Mouse (Mus musculus): ENCODE data around the gene Add1. TPM values are rescaled to one million over a fixed set of nuclear protein-coding genes. Genes with fewer than 3 reads are reported as not detected.

Gene Add1
- total and polyA plus RNA-seq, 2 experiments from 2014 or later = 166 to 301 TPM

- Histone ChIP-seq H3K27me3 (ENCODE audit: insufficient read depth, low read length) (no peaks in the 10 kb centered on the region), H3K36me3 (ENCODE audit: insufficient read depth, low read length) (peaks cover 62% of the 10 kb centered on the region), H3K9me3 (ENCODE audit: low read length) (no peaks in the 10 kb centered on the region), H3K4me1 (ENCODE audit: insufficient read depth, low read length) (0 out of 2 replicates have a peak, but pooled peaks cover 9% of the 10 kb centered on the region), H3K4me3 (ENCODE audit: low read depth, low read length) (no peak overlapping the region), H3K9ac (replicated peaks; ENCODE audit: low read length, poor library complexity, severe bottlenecking) (no peak overlapping the region), H3K27ac (ENCODE audit: low read depth, low read length) (no peak overlapping the region), H3K4me2 (ENCODE audit: low read depth, low read length, poor library complexity, severe bottlenecking) (no peak overlapping the region)
- WGBS = 79% methylated on average over 4 of the region's 4 CpGs
- TF ChIP-seq CTCF (IDR thresholded peaks at IDR 0.05) = no peak
- ATAC-seq (ENCODE audit: low FRiP score) (no peak), DNase-seq (ENCODE audit: low spot score) (no peak)
These were observed 60.2 kb downstream of the Add1 start for GRCm38 (mm10) chr5:34633641-34634040.

- no peak for TF ChIP-seq CTCF (IDR thresholded peaks at IDR 0.05)
- H3K4me2 ChIP-seq (ENCODE audit: low read depth, low read length, poor library complexity, severe bottlenecking) = no peak overlapping the region
- no peak for ATAC-seq (ENCODE audit: low FRiP score)
- no peaks in the 10 kb centered on the region for H3K9me3 ChIP-seq (ENCODE audit: low read length)
- no peaks in the 10 kb centered on the region for H3K27me3 ChIP-seq (ENCODE audit: insufficient read depth, low read length)
- no peak overlapping the region for H3K27ac ChIP-seq (ENCODE audit: low read depth, low read length)
- peaks cover 62% of the 10 kb centered on the region for H3K36me3 ChIP-seq (ENCODE audit: insufficient read depth, low read length)
- 91% methylated on average over 13 of the region's 13 CpGs for WGBS
- no peak overlapping the region for H3K9ac ChIP-seq (replicated peaks; ENCODE audit: low read length, poor library complexity, severe bottlenecking)
- H3K4me3 ChIP-seq (ENCODE audit: low read depth, low read length) = no peak overlapping the region
- no peak for DNase-seq (ENCODE audit: low spot score)
- 0 out of 2 replicates have a peak, but pooled peaks cover 9% of the 10 kb centered on the region for H3K4me1 ChIP-seq (ENCODE audit: insufficient read depth, low read length)
These were observed 61.4 kb downstream of the Add1 start for GRCm38 (mm10) chr5:34634746-34635400.

GRCm38 (mm10) chr5:34635665-34636192 lies 62.3 kb downstream of the Add1 start:
- Histone ChIP-seq H3K9ac (replicated peaks; ENCODE audit: low read length, poor library complexity, severe bottlenecking) (peak overlapping the region; percentile 60; the same call in 1 of the 2 replicates), H3K9me3 (ENCODE audit: low read length) (no peaks in the 10 kb centered on the region), H3K27me3 (ENCODE audit: insufficient read depth, low read length) (no peaks in the 10 kb centered on the region), H3K36me3 (ENCODE audit: insufficient read depth, low read length) (peaks cover 62% of the 10 kb centered on the region), H3K4me2 (ENCODE audit: low read depth, low read length, poor library complexity, severe bottlenecking) (peak overlapping the region; percentile 58), H3K4me1 (ENCODE audit: insufficient read depth, low read length) (0 out of 2 replicates have a peak, but pooled peaks cover 9% of the 10 kb centered on the region), H3K4me3 (ENCODE audit: low read depth, low read length) (peak overlapping the region; percentile 43), H3K27ac (ENCODE audit: low read depth, low read length) (peak overlapping the region; percentile 85)
- no peak for DNase-seq (ENCODE audit: low spot score)
- no peak for ATAC-seq (ENCODE audit: low FRiP score)
- 61% methylated on average over 10 of the region's 10 CpGs for WGBS
- no peak for TF ChIP-seq CTCF (IDR thresholded peaks at IDR 0.05)

GRCm38 (mm10) chr5:34636481-34637287 lies 63.2 kb downstream of the Add1 start, which contains the start of gene Mfsd10:
Mfsd10 (minus strand) TSS chr5:34637212.
- Histone ChIP-seq H3K9me3 (ENCODE audit: low read length) (no peaks in the 10 kb centered on the region), H3K4me1 (ENCODE audit: insufficient read depth, low read length) (0 out of 2 replicates have a peak, but pooled peaks cover 9% of the 10 kb centered on the region), H3K9ac (replicated peaks; ENCODE audit: low read length, poor library complexity, severe bottlenecking) (peak within 1 kb of the TSS; percentile 60), H3K27me3 (ENCODE audit: insufficient read depth, low read length) (no peaks in the 10 kb centered on the region), H3K36me3 (ENCODE audit: insufficient read depth, low read length) (peaks cover 61% of the 10 kb centered on the region), H3K27ac (ENCODE audit: low read depth, low read length) (peak within 1 kb of the TSS; percentile 85), H3K4me2 (ENCODE audit: low read depth, low read length, poor library complexity, severe bottlenecking) (peak within 1 kb of the TSS; percentile 58), H3K4me3 (ENCODE audit: low read depth, low read length) (peak within 1 kb of the TSS; percentile 43)
- ATAC-seq (ENCODE audit: low FRiP score) (peak; percentile 90), DNase-seq (ENCODE audit: low spot score) (peak; percentile 88)
- TF ChIP-seq CTCF (IDR thresholded peaks at IDR 0.05) = peak; percentile 54
- WGBS = under 1% methylated on average over 48 of the region's 48 CpGs

GRCm38 (mm10) chr5:34637591-34638156 lies 64.2 kb downstream of the Add1 start:
- DNase-seq (ENCODE audit: low spot score) (no peak), ATAC-seq (ENCODE audit: low FRiP score) (no peak)
- WGBS = 83% methylated on average over 7 of the region's 7 CpGs
- Histone ChIP-seq H3K27ac (ENCODE audit: low read depth, low read length) (0 out of 2 replicates have a peak overlapping the region, but pooled peaks have one; percentile 85), H3K9me3 (ENCODE audit: low read length) (no peaks in the 10 kb centered on the region), H3K4me2 (ENCODE audit: low read depth, low read length, poor library complexity, severe bottlenecking) (no peak overlapping the region), H3K27me3 (ENCODE audit: insufficient read depth, low read length) (no peaks in the 10 kb centered on the region), H3K36me3 (ENCODE audit: insufficient read depth, low read length) (peaks cover 55% of the 10 kb centered on the region), H3K4me3 (ENCODE audit: low read depth, low read length) (no peak overlapping the region), H3K4me1 (ENCODE audit: insufficient read depth, low read length) (0 out of 2 replicates have a peak, but pooled peaks cover 9% of the 10 kb centered on the region), H3K9ac (replicated peaks; ENCODE audit: low read length, poor library complexity, severe bottlenecking) (0 out of 2 replicates have a peak overlapping the region, but pooled peaks have one; percentile 60)
- TF ChIP-seq CTCF (IDR thresholded peaks at IDR 0.05) = no peak

Measured in midbrain, postnatal 0 days (tissue).